18 mouse cellular contexts compared by ENCODE assay signal in the genomic region with DNA sequence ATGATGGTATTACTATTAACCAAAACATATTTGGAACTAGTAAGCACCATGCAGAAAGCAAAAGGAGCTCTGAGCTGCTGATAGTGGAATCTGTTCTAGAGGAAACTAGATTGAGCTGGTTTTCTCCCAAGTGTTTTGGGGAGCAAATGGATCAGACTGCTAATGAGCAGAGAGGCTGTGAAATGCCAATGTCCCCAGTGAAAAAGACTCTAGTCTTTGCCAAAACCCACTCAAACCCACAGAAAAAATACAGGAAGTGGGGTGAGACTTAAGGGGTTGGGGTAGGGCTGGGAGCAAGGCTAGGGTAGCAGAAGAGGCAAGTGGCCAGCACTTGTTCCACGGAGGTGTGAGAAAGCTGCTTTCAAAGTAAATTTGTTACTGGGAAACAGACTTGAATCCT. TPM values are rescaled to one million over a fixed set of nuclear protein-coding genes. Genes with fewer than 3 reads are reported as not detected.
DNase-seq lines count a peak whose midpoint lies in the region; ATAC-seq and TF ChIP-seq lines count a peak whose summit lies in the region.
"Had no signal": no experiment of that assay in that cellular context is flagged by ENCODE, and none has a peak within 500 bp of the region (broad histone marks: within the 10 kb centered on the region; RNA-seq: fewer than 3 reads in every experiment).

No protein-coding gene starts in this region.

- H3K27me3 ChIP-seq in hindbrain, embryonic 13.5 days: no peaks in the 10 kb centered on the region
- no peaks in the 10 kb centered on the region for H3K27me3 ChIP-seq in hindbrain, embryonic 11.5 days (ENCODE audit: control insufficient read depth, insufficient read depth, low read length)
- H3K27me3 ChIP-seq in neural tube, embryonic 13.5 days: no peaks in the 10 kb centered on the region
- H3K27me3 ChIP-seq in forebrain, postnatal 0 days (ENCODE audit: insufficient read depth, low read length): no peaks in the 10 kb centered on the region

- ATAC-seq in hindbrain, embryonic 13.5 days (ENCODE audit: low FRiP score): peak; percentile 52; the same call in 1 of the 2 replicates
- ATAC-seq in hindbrain, embryonic 11.5 days (ENCODE audit: low FRiP score): no peak
- ATAC-seq in neural tube, embryonic 13.5 days (ENCODE audit: low read depth): peak; percentile 62
- peak; percentile 85 for ATAC-seq in forebrain, postnatal 0 days
- ATAC-seq: CD4-positive, CD25-positive, alpha-beta regulatory T cell, adult 4 months; intestine, embryonic 16.5 days had no signal

- peaks cover 8% of the 10 kb centered on the region for H3K36me3 ChIP-seq in hindbrain, embryonic 13.5 days
- no peaks in the 10 kb centered on the region for H3K36me3 ChIP-seq in hindbrain, embryonic 11.5 days (ENCODE audit: control insufficient read depth, insufficient read depth, low read length)
- H3K36me3 ChIP-seq in neural tube, embryonic 13.5 days: peaks cover 8% of the 10 kb centered on the region
- H3K36me3 ChIP-seq in forebrain, postnatal 0 days (ENCODE audit: insufficient read depth): no peaks in the 10 kb centered on the region; the same call in 1 of the 2 replicates

- peaks cover 8% of the 10 kb centered on the region; the same call in 1 of the 2 replicates for H3K4me1 ChIP-seq in hindbrain, embryonic 13.5 days (replicated peaks)
- H3K4me1 ChIP-seq in hindbrain, embryonic 11.5 days (replicated peaks; ENCODE audit: control insufficient read depth, insufficient read depth, low read length): no peaks in the 10 kb centered on the region
- peaks cover 10% of the 10 kb centered on the region for H3K4me1 ChIP-seq in neural tube, embryonic 13.5 days (replicated peaks)
- H3K4me1 ChIP-seq in forebrain, postnatal 0 days (ENCODE audit: insufficient read depth): no peaks in the 10 kb centered on the region
- no peaks in the 10 kb centered on the region for H3K4me1 ChIP-seq in olfactory bulb, adult 2 months (ENCODE audit: control insufficient read depth, insufficient read depth, low read length)

- TF ChIP-seq POLR2A in olfactory bulb, adult 2 months (IDR thresholded peaks at IDR 0.05; ENCODE audit: insufficient read depth, low read depth, low read length): no peak

- H3K9me3 ChIP-seq in hindbrain, embryonic 13.5 days: no peaks in the 10 kb centered on the region
- no peaks in the 10 kb centered on the region for H3K9me3 ChIP-seq in hindbrain, embryonic 11.5 days (ENCODE audit: control insufficient read depth, low read length)
- H3K9me3 ChIP-seq in neural tube, embryonic 13.5 days: no peaks in the 10 kb centered on the region
- H3K9me3 ChIP-seq in forebrain, postnatal 0 days (ENCODE audit: low read length): no peaks in the 10 kb centered on the region

- WGBS in hindbrain, embryonic 13.5 days: 69% methylated on average over 1 of the region's 1 CpGs
- 80% methylated on average over 1 of the region's 1 CpGs for WGBS in hindbrain, embryonic 11.5 days
- 76% methylated on average over 1 of the region's 1 CpGs for WGBS in neural tube, embryonic 13.5 days
- WGBS in forebrain, postnatal 0 days: 39% methylated on average over 1 of the region's 1 CpGs
- WGBS in olfactory bulb, adult 2 months: 42% methylated on average over 1 of the region's 1 CpGs

- H3K4me3 ChIP-seq in hindbrain, embryonic 13.5 days: no peak overlapping the region
- no peak overlapping the region for H3K4me3 ChIP-seq in hindbrain, embryonic 11.5 days (ENCODE audit: low read depth, low read length)
- no peak overlapping the region for H3K4me3 ChIP-seq in neural tube, embryonic 13.5 days
- no peak overlapping the region for H3K4me3 ChIP-seq in forebrain, postnatal 0 days (ENCODE audit: low read depth, low read length)
- no peak overlapping the region for H3K4me3 ChIP-seq in olfactory bulb, adult 2 months (ENCODE audit: insufficient read depth, low read depth, low read length)

- H3K4me2 ChIP-seq in hindbrain, embryonic 13.5 days: no peak overlapping the region
- H3K4me2 ChIP-seq in hindbrain, embryonic 11.5 days (replicated peaks; ENCODE audit: low read depth, low read length): no peak overlapping the region
- no peak overlapping the region for H3K4me2 ChIP-seq in neural tube, embryonic 13.5 days
- no peak overlapping the region for H3K4me2 ChIP-seq in forebrain, postnatal 0 days (ENCODE audit: low read depth)
- H3K4me2 ChIP-seq: liver, embryonic 11.5 days; lung, embryonic 14.5 days had no signal

- H3K27ac ChIP-seq in hindbrain, embryonic 13.5 days: peak overlapping the region; percentile 42
- H3K27ac ChIP-seq in hindbrain, embryonic 11.5 days (ENCODE audit: low read depth, low read length): no peak overlapping the region
- peak overlapping the region; percentile 70 for H3K27ac ChIP-seq in neural tube, embryonic 13.5 days (replicated peaks)
- H3K27ac ChIP-seq in forebrain, postnatal 0 days (ENCODE audit: low read depth, low read length): peak overlapping the region; percentile 79
- H3K27ac ChIP-seq in olfactory bulb, adult 2 months (ENCODE audit: insufficient read depth, low read depth, low read length): peak overlapping the region; percentile 74
- H3K27ac ChIP-seq: kidney, postnatal 0 days had no signal

- no peak overlapping the region for H3K9ac ChIP-seq in hindbrain, embryonic 13.5 days
- no peak overlapping the region for H3K9ac ChIP-seq in hindbrain, embryonic 11.5 days (ENCODE audit: low read depth, low read length)
- H3K9ac ChIP-seq in neural tube, embryonic 13.5 days: no peak overlapping the region
- no peak overlapping the region for H3K9ac ChIP-seq in forebrain, postnatal 0 days
- H3K9ac ChIP-seq: lung, embryonic 14.5 days had no signal

- no peak for TF ChIP-seq CTCF in forebrain, postnatal 0 days (IDR thresholded peaks at IDR 0.05; ENCODE audit: low read depth)
- TF ChIP-seq CTCF in olfactory bulb, adult 2 months (IDR thresholded peaks at IDR 0.05; ENCODE audit: insufficient read depth, low read depth, low read length): no peak

- DNase-seq in hindbrain, embryonic 11.5 days (ENCODE audit: low spot score): no peak
- no peak for DNase-seq in neural tube, embryonic 10.5 days (ENCODE audit: extremely low spot score, low spot score)
- DNase-seq in forebrain, postnatal 0 days: peak; percentile 56
- DNase-seq in left cerebral cortex, adult 9 months (ENCODE audit: low spot score in 2 of 2): no peak
- DNase-seq: adrenal gland, adult 8-10 months; cerebellum, adult 9-10 months; heart, postnatal 10 days; left cerebral cortex, postnatal 4 days; right cerebral cortex, postnatal 14 days; thymus, adult 18-20 months had no signal

RNA-seq across cellular contexts. Expression of gene Plcg1, which starts 55.2 kb away (rescaled TPM):
- polyA plus RNA-seq in hindbrain, embryonic 13.5 days (2015; fragmentation: Nextera tagmentation; extraction: Ambion mirVana): 67.9 and 68.8 TPM in 2 replicates
- 67.8 and 73.3 TPM in 2 replicates for polyA plus RNA-seq in hindbrain, embryonic 11.5 days (2014; fragmentation: Nextera tagmentation; extraction: Ambion mirVana)
- polyA plus RNA-seq in neural tube, embryonic 13.5 days (2015; fragmentation: Nextera tagmentation; extraction: Ambion mirVana): 67.5 and 68.0 TPM in 2 replicates
- 119 and 139 TPM in 2 replicates for total RNA-seq in forebrain, postnatal 0 days (2014; rRNA removed)
- polyA plus RNA-seq in forebrain, postnatal 0 days (2015; fragmentation: Nextera tagmentation; extraction: Ambion mirVana): 36.9 and 48.2 TPM in 2 replicates
- 89.7 and 164 TPM in 2 replicates for polyA plus RNA-seq in olfactory bulb, adult 2 months (2012; ENCODE audit: insufficient read depth, insufficient read length, low replicate concordance, missing spikeins)
